Mouse (Mus musculus) embryonic fibroblast, embryonic 13.5 days (primary cell): Measurements from ENCODE around the gene Cfap161.

Experiments used
- CTCF ChIP-seq: IDR thresholded peaks from 2 replicates; pipeline ENCODE4 v1.5.1; 2011; ENCODE audit warnings: mild to moderate bottlenecking, control low read depth, low read length, moderate library complexity, borderline replicate concordance; ENCODE audit not compliant: insufficient read depth
- POLR2A ChIP-seq: IDR thresholded peaks from 2 replicates; pipeline ENCODE4 v1.6.1; 2011; ENCODE audit warnings: low read depth, mild to moderate bottlenecking, control low read depth, low read length, moderate library complexity

GRCm38 (mm10) chr7:83801483-83801875 is 6.8 kb upstream of the Cfap161 start:
- TF ChIP-seq POLR2A = no peak
- TF ChIP-seq CTCF = no peak
